Mouse (Mus musculus) intestine, embryonic 15.5 days (tissue): ENCODE measurements around the gene Tomm20. TPM values are rescaled to one million over a fixed set of nuclear protein-coding genes. Genes with fewer than 3 reads are reported as not detected.
"Not testable (repeated sequence)": the region's sequence is repeated elsewhere in the genome, so short reads cannot be mapped to it uniquely, and the experiment has no call there.

Source experiments
- ATAC-seq: fragments of 200-750 bp; cut with Nextera tagmentation; 2 replicates; pipeline ENCODE4 v1.8.0; 2017; ENCODE audit warnings: moderate TSS enrichment, moderate library complexity
- H3K27ac ChIP-seq: fragments of 300-500 bp; sonication (generic); 2 replicates; pipeline ENCODE4 v1.5.1; 2015; ENCODE audit warnings: mild to moderate bottlenecking, inconsistent platforms
- H3K27me3 ChIP-seq: fragments of 300-500 bp; sonication (generic); replicated peaks from 2 replicates; pipeline ENCODE4 v1.6.1; 2015; ENCODE audit warnings: inconsistent platforms
- H3K36me3 ChIP-seq: fragments of 300-500 bp; sonication (generic); 2 replicates; pipeline ENCODE4 v1.6.1; 2015; ENCODE audit warnings: inconsistent platforms
- H3K4me1 ChIP-seq: fragments of 300-500 bp; sonication (generic); replicated peaks from 2 replicates; pipeline ENCODE4 v1.6.1; 2015; ENCODE audit warnings: inconsistent platforms
- H3K4me2 ChIP-seq: fragments of 300-500 bp; sonication (generic); replicated peaks from 2 replicates; pipeline ENCODE4 v1.6.1; 2015; ENCODE audit warnings: mild to moderate bottlenecking, inconsistent platforms
- H3K4me3 ChIP-seq: fragments of 300-500 bp; sonication (generic); replicated peaks from 2 replicates; pipeline ENCODE4 v1.5.1; 2015; ENCODE audit warnings: inconsistent platforms
- H3K9ac ChIP-seq: fragments of 300-500 bp; sonication (generic); 2 replicates; pipeline ENCODE4 v1.6.1; 2015; ENCODE audit warnings: inconsistent platforms
- H3K9me3 ChIP-seq: fragments of 300-500 bp; sonication (generic); 2 replicates; pipeline ENCODE4 v1.6.1; 2016; ENCODE audit warnings: inconsistent platforms
- WGBS: fragments of 180-500 bp; shearing (Covaris S2); methylation state at CpG from one replicate; pipeline ENCODE4 v1.1.7; 2015; 5-methylcytosine and 5-hydroxymethylcytosine counted together
- polyA plus RNA-seq: library from polyadenylated mRNA; unstranded; fragments of >200 nt; fragmentation: Nextera tagmentation; extraction: Ambion mirVana; gene quantifications from 2 replicates; pipeline ENCODE4 v1.2.1, GENCODE M21; 2015

Tomm20 gene
- polyA plus RNA-seq = 295 and 300 TPM in 2 replicates

GRCm38 (mm10) chr8:126945730-126946163, at the start of gene Tomm20:
TSS of gene Tomm20 (minus strand) at chr8:126945844.
- Histone ChIP-seq H3K9ac (peak within 1 kb of the TSS; percentile 90), H3K4me1 (peaks cover 20% of the 10 kb centered on the region), H3K27me3 (no peaks in the 10 kb centered on the region), H3K27ac (peak within 1 kb of the TSS; percentile 88), H3K36me3 (0 out of 2 replicates have a peak, but pooled peaks cover 13% of the 10 kb centered on the region), H3K4me2 (peak within 1 kb of the TSS; percentile 82), H3K4me3 (peak within 1 kb of the TSS; percentile 64), H3K9me3 (no peaks in the 10 kb centered on the region)
- ATAC-seq = peak; percentile 94
- WGBS = under 1% methylated on average over 48 of the region's 48 CpGs

GRCm38 (mm10) chr8:126994506-126994905, 48.9 kb upstream of the Tomm20 start:
- no peak overlapping the region for H3K9ac ChIP-seq
- no peak overlapping the region for H3K4me3 ChIP-seq
- no peaks in the 10 kb centered on the region for H3K9me3 ChIP-seq
- 91% methylated on average over 1 of the region's 1 CpGs for WGBS
- no peaks in the 10 kb centered on the region; the same call in 1 of the 2 replicates for H3K27me3 ChIP-seq
- H3K36me3 ChIP-seq = no peaks in the 10 kb centered on the region
- H3K4me1 ChIP-seq = no peaks in the 10 kb centered on the region
- no peak overlapping the region for H3K4me2 ChIP-seq
- no peak for ATAC-seq
- H3K27ac ChIP-seq = no peak overlapping the region

- no peak for ATAC-seq
- no peaks in the 10 kb centered on the region for H3K36me3 ChIP-seq
- 77% methylated on average over 5 of the region's 5 CpGs for WGBS
- no peak overlapping the region for H3K4me3 ChIP-seq
- H3K27ac ChIP-seq = no peak overlapping the region
- no peak overlapping the region for H3K4me2 ChIP-seq
- H3K27me3 ChIP-seq = no peaks in the 10 kb centered on the region
- no peak overlapping the region for H3K9ac ChIP-seq
- H3K4me1 ChIP-seq = no peaks in the 10 kb centered on the region
- H3K9me3 ChIP-seq = no peaks in the 10 kb centered on the region
Measured at GRCm38 (mm10) chr8:126989363-126990153, 43.9 kb upstream of the Tomm20 start.

- ATAC-seq = no peak
- 72% methylated on average over 16 of the region's 16 CpGs for WGBS
Measured at GRCm38 (mm10) chr8:126988346-126989006, 42.8 kb upstream of the Tomm20 start.

GRCm38 (mm10) chr8:126986495-126986894, 40.9 kb upstream of the Tomm20 start:
- WGBS = 2% methylated on average over 12 of the region's 12 CpGs
- Histone ChIP-seq H3K4me2 (0 out of 2 replicates have a peak overlapping the region, but pooled peaks have one; percentile 28), H3K9ac (no peak overlapping the region), H3K4me3 (no peak overlapping the region), H3K27ac (no peak overlapping the region), H3K9me3 (no peaks in the 10 kb centered on the region), H3K4me1 (no peaks in the 10 kb centered on the region), H3K27me3 (no peaks in the 10 kb centered on the region), H3K36me3 (no peaks in the 10 kb centered on the region)
- peak; percentile 81 for ATAC-seq

More at GRCm38 (mm10) chr8:126988346-126989006, 42.8 kb upstream of the Tomm20 start:
- no peaks in the 10 kb centered on the region for H3K27me3 ChIP-seq
- H3K27ac ChIP-seq = no peak overlapping the region
- no peaks in the 10 kb centered on the region for H3K4me1 ChIP-seq
- H3K9ac ChIP-seq = no peak overlapping the region
- H3K9me3 ChIP-seq = no peaks in the 10 kb centered on the region
- H3K4me3 ChIP-seq = no peak overlapping the region
- no peak overlapping the region for H3K4me2 ChIP-seq
- no peaks in the 10 kb centered on the region for H3K36me3 ChIP-seq

- Histone ChIP-seq H3K9ac (no peak overlapping the region), H3K4me2 (no peak overlapping the region), H3K4me3 (no peak overlapping the region), H3K36me3 (no peaks in the 10 kb centered on the region), H3K27me3 (no peaks in the 10 kb centered on the region), H3K27ac (no peak overlapping the region), H3K9me3 (no peaks in the 10 kb centered on the region), H3K4me1 (peaks cover 3% of the 10 kb centered on the region)
- WGBS = 68% methylated on average over 5 of the region's 5 CpGs
- no peak for ATAC-seq
Measured at GRCm38 (mm10) chr8:126980046-126980445, 34.4 kb upstream of the Tomm20 start.

GRCm38 (mm10) chr8:126979091-126979920, 33.7 kb upstream of the Tomm20 start:
- peak overlapping the region; percentile 30 for H3K9ac ChIP-seq
- H3K9me3 ChIP-seq = no peaks in the 10 kb centered on the region
- 0 out of 2 replicates have a peak overlapping the region, but pooled peaks have one; percentile 58 for H3K27ac ChIP-seq
- peak overlapping the region; percentile 62 for H3K4me2 ChIP-seq
- H3K4me3 ChIP-seq = peak overlapping the region; percentile 36
- H3K36me3 ChIP-seq = no peaks in the 10 kb centered on the region
- 11% methylated on average over 27 of the region's 27 CpGs for WGBS
- H3K4me1 ChIP-seq = peaks cover 3% of the 10 kb centered on the region
- no peaks in the 10 kb centered on the region for H3K27me3 ChIP-seq
- peak; percentile 69 for ATAC-seq

GRCm38 (mm10) chr8:126978535-126978934, 32.9 kb upstream of the Tomm20 start:
- 41% methylated on average over 2 of the region's 3 CpGs for WGBS
- not testable (repeated sequence) for H3K27ac ChIP-seq, ATAC-seq, H3K36me3 ChIP-seq, H3K4me1 ChIP-seq, H3K9me3 ChIP-seq, H3K27me3 ChIP-seq
- Histone ChIP-seq H3K4me3 (peak overlapping the region; percentile 36), H3K9ac (0 out of 2 replicates have a peak overlapping the region, but pooled peaks have one; percentile 21), H3K4me2 (peak overlapping the region; percentile 62)

GRCm38 (mm10) chr8:126978028-126978427, 32.4 kb upstream of the Tomm20 start:
- Histone ChIP-seq H3K9ac (no peak overlapping the region), H3K27ac (no peak overlapping the region), H3K4me3 (no peak overlapping the region), H3K4me1 (peaks cover 3% of the 10 kb centered on the region), H3K9me3 (no peaks in the 10 kb centered on the region), H3K4me2 (no peak overlapping the region), H3K36me3 (no peaks in the 10 kb centered on the region), H3K27me3 (no peaks in the 10 kb centered on the region)
- 80% methylated on average over 10 of the region's 10 CpGs for WGBS
- no peak for ATAC-seq

GRCm38 (mm10) chr8:126976608-126977348, 31.1 kb upstream of the Tomm20 start:
- no peak for ATAC-seq
- H3K9ac ChIP-seq = no peak overlapping the region
- H3K4me3 ChIP-seq = no peak overlapping the region
- no peaks in the 10 kb centered on the region for H3K27me3 ChIP-seq
- H3K36me3 ChIP-seq = no peaks in the 10 kb centered on the region
- no peak overlapping the region for H3K27ac ChIP-seq
- H3K4me1 ChIP-seq = peaks cover 3% of the 10 kb centered on the region
- no peaks in the 10 kb centered on the region for H3K9me3 ChIP-seq
- H3K4me2 ChIP-seq = no peak overlapping the region
- WGBS = 76% methylated on average over 8 of the region's 8 CpGs

- H3K27ac ChIP-seq = no peak overlapping the region
- H3K9ac ChIP-seq = no peak overlapping the region
- peaks cover 3% of the 10 kb centered on the region for H3K4me1 ChIP-seq
- no peak overlapping the region for H3K4me2 ChIP-seq
- no peak for ATAC-seq
- no peaks in the 10 kb centered on the region for H3K27me3 ChIP-seq
- H3K9me3 ChIP-seq = no peaks in the 10 kb centered on the region
- WGBS = 10% methylated on average over 1 of the region's 1 CpGs
- H3K36me3 ChIP-seq = no peaks in the 10 kb centered on the region
- H3K4me3 ChIP-seq = no peak overlapping the region
Measured at GRCm38 (mm10) chr8:126975706-126976105, 30.1 kb upstream of the Tomm20 start.
